19 mouse cellular contexts compared by ENCODE assay signal in genomic region chr16:78957434-78957833, GRCm38 (mm10). TPM values are rescaled to one million over a fixed set of nuclear protein-coding genes. Genes with fewer than 3 reads are reported as not detected.
DNase-seq lines count a peak whose midpoint lies in the region; ATAC-seq and TF ChIP-seq lines count a peak whose summit lies in the region.
"Had no signal": no experiment of that assay in that cellular context is flagged by ENCODE, and none has a peak within 500 bp of the region (broad histone marks: within the 10 kb centered on the region; RNA-seq: fewer than 3 reads in every experiment).

No protein-coding gene starts in this region.

- H3K27me3 ChIP-seq in forebrain, embryonic 14.5 days (replicated peaks; ENCODE audit: control insufficient read depth, insufficient read depth, low read length) = no peaks in the 10 kb centered on the region
- no peaks in the 10 kb centered on the region for H3K27me3 ChIP-seq in forebrain, embryonic 10.5 days (ENCODE audit: poor library complexity, severe bottlenecking)
- H3K27me3 ChIP-seq in midbrain, embryonic 11.5 days (ENCODE audit: control insufficient read depth, insufficient read depth, low read length) = no peaks in the 10 kb centered on the region
- no peaks in the 10 kb centered on the region for H3K27me3 ChIP-seq in midbrain, embryonic 16.5 days (ENCODE audit: control insufficient read depth, insufficient read depth, low read depth, low read length)
- no peaks in the 10 kb centered on the region for H3K27me3 ChIP-seq in forebrain, embryonic 16.5 days (replicated peaks; ENCODE audit: control insufficient read depth, insufficient read depth, low read length)
- no peaks in the 10 kb centered on the region for H3K27me3 ChIP-seq in kidney, adult 2 months (replicated peaks; ENCODE audit: control insufficient read depth, insufficient read depth, low read length)
- H3K27me3 ChIP-seq: embryonic facial prominence, embryonic 12.5 days had no signal

- no peak overlapping the region for H3K4me2 ChIP-seq in forebrain, embryonic 14.5 days (ENCODE audit: low read length)
- H3K4me2 ChIP-seq in midbrain, embryonic 11.5 days = no peak overlapping the region
- H3K4me2 ChIP-seq in midbrain, embryonic 16.5 days (ENCODE audit: low read length) = no peak overlapping the region
- no peak overlapping the region for H3K4me2 ChIP-seq in forebrain, embryonic 16.5 days (ENCODE audit: low read length)
- H3K4me2 ChIP-seq: embryonic facial prominence, embryonic 12.5 days had no signal

- no peaks in the 10 kb centered on the region; the same call in 1 of the 2 replicates for H3K4me1 ChIP-seq in forebrain, embryonic 14.5 days (ENCODE audit: control insufficient read depth, insufficient read depth, low read length)
- peaks cover 2% of the 10 kb centered on the region; the same call in 1 of the 2 replicates for H3K4me1 ChIP-seq in forebrain, embryonic 10.5 days
- H3K4me1 ChIP-seq in midbrain, embryonic 11.5 days (ENCODE audit: control insufficient read depth, insufficient read depth, low read length) = no peaks in the 10 kb centered on the region
- H3K4me1 ChIP-seq in midbrain, embryonic 16.5 days (ENCODE audit: control insufficient read depth, insufficient read depth, low read length) = no peaks in the 10 kb centered on the region
- H3K4me1 ChIP-seq in forebrain, embryonic 16.5 days (replicated peaks; ENCODE audit: control insufficient read depth, insufficient read depth, low read length) = peaks cover 6% of the 10 kb centered on the region
- H3K4me1 ChIP-seq in kidney, adult 2 months (ENCODE audit: control insufficient read depth, insufficient read depth, low read length) = no peaks in the 10 kb centered on the region
- H3K4me1 ChIP-seq: embryonic facial prominence, embryonic 10.5 days; embryonic facial prominence, embryonic 12.5 days had no signal

- H3K9me3 ChIP-seq in forebrain, embryonic 14.5 days (replicated peaks; ENCODE audit: control insufficient read depth, low read length) = no peaks in the 10 kb centered on the region
- no peaks in the 10 kb centered on the region for H3K9me3 ChIP-seq in forebrain, embryonic 10.5 days
- no peaks in the 10 kb centered on the region for H3K9me3 ChIP-seq in midbrain, embryonic 11.5 days (ENCODE audit: control insufficient read depth, low read length)
- H3K9me3 ChIP-seq in midbrain, embryonic 16.5 days (replicated peaks; ENCODE audit: control insufficient read depth, low read length, poor library complexity, severe bottlenecking) = no peaks in the 10 kb centered on the region
- H3K9me3 ChIP-seq in forebrain, embryonic 16.5 days (ENCODE audit: control insufficient read depth, low read length) = no peaks in the 10 kb centered on the region
- H3K9me3 ChIP-seq: embryonic facial prominence, embryonic 10.5 days; embryonic facial prominence, embryonic 12.5 days had no signal

- peak; percentile 55; the same call in 1 of the 2 replicates for ATAC-seq in forebrain, embryonic 14.5 days
- no peak for ATAC-seq in midbrain, embryonic 11.5 days (ENCODE audit: low FRiP score)
- no peak for ATAC-seq in midbrain, embryonic 16.5 days
- ATAC-seq in forebrain, embryonic 16.5 days = peak; percentile 68

- WGBS in forebrain, embryonic 14.5 days = 37% methylated on average over 2 of the region's 2 CpGs
- 77% methylated on average over 2 of the region's 2 CpGs for WGBS in forebrain, embryonic 10.5 days
- WGBS in midbrain, embryonic 11.5 days = 90% methylated on average over 2 of the region's 2 CpGs
- WGBS in midbrain, embryonic 16.5 days = 63% methylated on average over 2 of the region's 2 CpGs
- WGBS in forebrain, embryonic 16.5 days = 32% methylated on average over 2 of the region's 2 CpGs
- WGBS in kidney, adult 2 months = 40% methylated on average over 2 of the region's 2 CpGs

- no peak overlapping the region for H3K27ac ChIP-seq in forebrain, embryonic 14.5 days (ENCODE audit: low read depth, low read length)
- no peak overlapping the region for H3K27ac ChIP-seq in forebrain, embryonic 10.5 days
- H3K27ac ChIP-seq in midbrain, embryonic 11.5 days (ENCODE audit: low read depth, low read length) = no peak overlapping the region
- H3K27ac ChIP-seq in midbrain, embryonic 16.5 days (ENCODE audit: low read length) = no peak overlapping the region
- no peak overlapping the region for H3K27ac ChIP-seq in forebrain, embryonic 16.5 days (ENCODE audit: low read length)
- H3K27ac ChIP-seq in kidney, adult 2 months (ENCODE audit: insufficient read depth, low read depth, low read length) = no peak overlapping the region
- H3K27ac ChIP-seq: embryonic facial prominence, embryonic 10.5 days; embryonic facial prominence, embryonic 12.5 days had no signal

- no peaks in the 10 kb centered on the region for H3K36me3 ChIP-seq in forebrain, embryonic 14.5 days (ENCODE audit: control insufficient read depth, insufficient read depth, low read length)
- no peaks in the 10 kb centered on the region for H3K36me3 ChIP-seq in forebrain, embryonic 10.5 days (replicated peaks)
- no peaks in the 10 kb centered on the region for H3K36me3 ChIP-seq in midbrain, embryonic 11.5 days (ENCODE audit: control insufficient read depth, insufficient read depth, low read length)
- H3K36me3 ChIP-seq in midbrain, embryonic 16.5 days (ENCODE audit: control insufficient read depth, insufficient read depth, low read length) = no peaks in the 10 kb centered on the region
- H3K36me3 ChIP-seq in forebrain, embryonic 16.5 days (ENCODE audit: control insufficient read depth, insufficient read depth) = no peaks in the 10 kb centered on the region
- no peaks in the 10 kb centered on the region for H3K36me3 ChIP-seq in kidney, adult 2 months (ENCODE audit: control insufficient read depth, insufficient read depth, low read length)
- H3K36me3 ChIP-seq: embryonic facial prominence, embryonic 10.5 days; embryonic facial prominence, embryonic 12.5 days had no signal

- intact Hi-C loops in left cerebral cortex, postnatal 36 days (cut with DNase I) = loop anchor here (10.0 kb wide), 1 partner anchor 503 kb away; no protein-coding TSS in a partner anchor

- DNase-seq in forebrain, embryonic 14.5 days (ENCODE audit: low spot score) = peak; percentile 41
- DNase-seq in forebrain, embryonic 10.5 days (ENCODE audit: extremely low spot score, low spot score) = no peak
- peak; percentile 47 for DNase-seq in midbrain, embryonic 11.5 days (ENCODE audit: low spot score, missing footprints)
- DNase-seq in kidney, adult 2 months = no peak
- DNase-seq in left cerebral cortex, postnatal 36 days (ENCODE audit: low spot score in 2 of 2) = no peak
- DNase-seq: adrenal gland, adult 2 months; adrenal gland, postnatal 10 days; adrenal gland, postnatal 25 days; cerebellum, adult 11-12 months; cerebellum, adult 2 months; cerebellum, adult 9-10 months; cerebellum, postnatal 10 days; cerebellum, postnatal 25 days had no signal

- H3K9ac ChIP-seq in forebrain, embryonic 14.5 days (ENCODE audit: low read length) = no peak overlapping the region
- H3K9ac ChIP-seq in midbrain, embryonic 11.5 days (ENCODE audit: low read length) = no peak overlapping the region
- H3K9ac ChIP-seq in midbrain, embryonic 16.5 days (ENCODE audit: low read depth, low read length) = no peak overlapping the region
- no peak overlapping the region for H3K9ac ChIP-seq in forebrain, embryonic 16.5 days (replicated peaks; ENCODE audit: low read depth, low read length)
- H3K9ac ChIP-seq: embryonic facial prominence, embryonic 12.5 days had no signal

- TF ChIP-seq CTCF in kidney, adult 2 months (conservative IDR thresholded peaks at IDR 0.05; ENCODE audit: insufficient read depth, insufficient read length, low read depth, low read length) = no peak

- no peak overlapping the region for H3K4me3 ChIP-seq in forebrain, embryonic 14.5 days (ENCODE audit: low read depth, low read length)
- no peak overlapping the region for H3K4me3 ChIP-seq in forebrain, embryonic 10.5 days
- H3K4me3 ChIP-seq in midbrain, embryonic 11.5 days (ENCODE audit: low read depth, low read length) = no peak overlapping the region
- H3K4me3 ChIP-seq in midbrain, embryonic 16.5 days (ENCODE audit: low read depth, low read length) = no peak overlapping the region
- H3K4me3 ChIP-seq in forebrain, embryonic 16.5 days (replicated peaks; ENCODE audit: low read length) = no peak overlapping the region
- no peak overlapping the region for H3K4me3 ChIP-seq in kidney, adult 2 months (ENCODE audit: insufficient read depth, low read depth, low read length)
- H3K4me3 ChIP-seq: embryonic facial prominence, embryonic 10.5 days; embryonic facial prominence, embryonic 12.5 days had no signal

- no peak for TF ChIP-seq POLR2A in kidney, adult 2 months (IDR thresholded peaks at IDR 0.05; ENCODE audit: low read depth, low read length)

RNA-seq across cellular contexts. Expression of gene Chodl, which starts 26.7 kb away (rescaled TPM):
- polyA plus RNA-seq in forebrain, embryonic 14.5 days (2014; fragmentation: Nextera tagmentation; extraction: Ambion mirVana) = 5.7 and 8.5 TPM in 2 replicates
- polyA plus RNA-seq in forebrain, embryonic 10.5 days (2016; fragmentation: Nextera tagmentation; extraction: Ambion mirVana) = 0.57 and 0.73 TPM in 2 replicates
- polyA plus RNA-seq in midbrain, embryonic 11.5 days (2014; fragmentation: Nextera tagmentation; extraction: Ambion mirVana) = 1.7 and 1.8 TPM in 2 replicates
- 7.4 and 10.7 TPM in 2 replicates for polyA plus RNA-seq in midbrain, embryonic 16.5 days (2015; fragmentation: Nextera tagmentation; extraction: Ambion mirVana)
- polyA plus RNA-seq in forebrain, embryonic 16.5 days (2015; fragmentation: Nextera tagmentation; extraction: Ambion mirVana) = 8.8 and 10.6 TPM in 2 replicates
- 0.03 and 0.08 TPM in 2 replicates for polyA plus RNA-seq in kidney, adult 2 months (2012; rRNA removed)
- 1 to 10 TPM; 1.5 TPM for total RNA-seq in left cerebral cortex, postnatal 36 days (2021)
- total RNA-seq: MEL had no signal
- polyA plus RNA-seq: C2C12 had no signal

Comparison
In these comparisons a context has a peak if more than half of its experiments do, and no peak if none do; other contexts are left out.
1. DNase-seq: peak in forebrain, embryonic 14.5 days (single experiment) and midbrain, embryonic 11.5 days (single experiment); none in forebrain, embryonic 10.5 days (single experiment), kidney, adult 2 months (single experiment) and left cerebral cortex, postnatal 36 days (0 of 2).
2. ATAC-seq: peak in forebrain, embryonic 14.5 days (single experiment) and forebrain, embryonic 16.5 days (single experiment); none in midbrain, embryonic 11.5 days (single experiment) and midbrain, embryonic 16.5 days (single experiment).